Mouse (Mus musculus) intestine, postnatal 0 days (tissue): ENCODE data around the gene Ccdc162. TPM values are rescaled to one million over a fixed set of nuclear protein-coding genes. Genes with fewer than 3 reads are reported as not detected.

Source experiments
- ATAC-seq: fragments of 200-750 bp; cut with Nextera tagmentation; 2 replicates; pipeline ENCODE4 v1.8.0; 2017; ENCODE audit warnings: mild to moderate bottlenecking, moderate TSS enrichment, moderate library complexity
- H3K27ac ChIP-seq: fragments of 300-500 bp; sonication (generic); 2 replicates; pipeline ENCODE4 v1.5.1; 2014; ENCODE audit warnings: mild to moderate bottlenecking, low read depth, low read length, moderate library complexity
- H3K27me3 ChIP-seq: fragments of 300-500 bp; sonication (generic); replicated peaks from 2 replicates; pipeline ENCODE4 v1.6.1; 2014; ENCODE audit warnings: low read length, mixed read lengths; ENCODE audit not compliant: control insufficient read depth, insufficient read depth
- H3K36me3 ChIP-seq: fragments of 300-500 bp; sonication (generic); 2 replicates; pipeline ENCODE4 v1.6.1; 2014; ENCODE audit warnings: mild to moderate bottlenecking, moderate library complexity; ENCODE audit not compliant: control insufficient read depth, insufficient read depth
- H3K4me1 ChIP-seq: fragments of 300-500 bp; sonication (generic); replicated peaks from 2 replicates; pipeline ENCODE4 v1.6.1; 2014; ENCODE audit warnings: antibody characterized with exemption, low read length, mixed read lengths; ENCODE audit not compliant: control insufficient read depth, insufficient read depth
- H3K4me2 ChIP-seq: fragments of 300-500 bp; sonication (generic); replicated peaks from 2 replicates; pipeline ENCODE4 v1.6.1; 2014; ENCODE audit warnings: low read depth, mild to moderate bottlenecking, moderate library complexity
- H3K4me3 ChIP-seq: fragments of 300-500 bp; sonication (generic); 2 replicates; pipeline ENCODE4 v1.5.1; 2014; ENCODE audit warnings: low read depth, low read length
- H3K9ac ChIP-seq: fragments of 300-500 bp; sonication (generic); 2 replicates; pipeline ENCODE4 v1.6.1; 2014; ENCODE audit warnings: mild to moderate bottlenecking, low read depth, low read length
- H3K9me3 ChIP-seq: fragments of 300-500 bp; sonication (generic); 2 replicates; pipeline ENCODE4 v1.6.1; 2016; ENCODE audit warnings: mixed run types; ENCODE audit not compliant: control insufficient read depth
- CTCF ChIP-seq: sonication (generic); IDR thresholded peaks from 2 replicates; pipeline ENCODE4 v1.5.1; 2016; ENCODE audit warnings: low read depth, mild to moderate bottlenecking, control low read depth, antibody characterized with exemption, moderate library complexity
- WGBS: fragments of 180-500 bp; shearing (Covaris S2); extraction: QIAGEN DNeasy Blood & Tissue Kit; methylation state at CpG from one replicate; pipeline ENCODE4 v1.1.7; 2014; 5-methylcytosine and 5-hydroxymethylcytosine counted together
- polyA plus RNA-seq: library from polyadenylated mRNA; unstranded; fragments of >200 nt; fragmentation: Nextera tagmentation; extraction: Ambion mirVana; gene quantifications from 2 replicates; pipeline ENCODE4 v1.2.1, GENCODE M21; 2015

Ccdc162 gene
- polyA plus RNA-seq, 1 experiment from 2014 or later = 8.3 TPM

GRCm38 (mm10) chr10:41632062-41632461 is 84.4 kb downstream of the Ccdc162 start:
- no peak overlapping the region for H3K9ac ChIP-seq
- TF ChIP-seq CTCF = peak; percentile 41
- H3K4me3 ChIP-seq = no peak overlapping the region
- no peak overlapping the region for H3K27ac ChIP-seq
- WGBS = 97% methylated on average over 1 of the region's 1 CpGs
- H3K36me3 ChIP-seq = no peaks in the 10 kb centered on the region
- H3K4me2 ChIP-seq = no peak overlapping the region
- no peaks in the 10 kb centered on the region for H3K9me3 ChIP-seq
- no peaks in the 10 kb centered on the region for H3K4me1 ChIP-seq
- H3K27me3 ChIP-seq = no peaks in the 10 kb centered on the region
- ATAC-seq = no peak

- no peak for ATAC-seq
- H3K4me3 ChIP-seq = no peak overlapping the region
- 81% methylated on average over 3 of the region's 3 CpGs for WGBS
- H3K4me2 ChIP-seq = no peak overlapping the region
- H3K27me3 ChIP-seq = no peaks in the 10 kb centered on the region
- no peaks in the 10 kb centered on the region for H3K4me1 ChIP-seq
- H3K9ac ChIP-seq = no peak overlapping the region
- no peak for TF ChIP-seq CTCF
- no peak overlapping the region for H3K27ac ChIP-seq
- no peaks in the 10 kb centered on the region for H3K36me3 ChIP-seq
- H3K9me3 ChIP-seq = no peaks in the 10 kb centered on the region
These were observed 89.4 kb downstream of the Ccdc162 start for GRCm38 (mm10) chr10:41626996-41627395.

GRCm38 (mm10) chr10:41619988-41620387 is 96.4 kb downstream of the Ccdc162 start:
- Histone ChIP-seq H3K4me3 (no peak overlapping the region), H3K9me3 (no peaks in the 10 kb centered on the region), H3K36me3 (no peaks in the 10 kb centered on the region), H3K27ac (no peak overlapping the region), H3K4me1 (no peaks in the 10 kb centered on the region), H3K27me3 (no peaks in the 10 kb centered on the region), H3K4me2 (no peak overlapping the region), H3K9ac (no peak overlapping the region)
- no peak for TF ChIP-seq CTCF
- no peak for ATAC-seq
- WGBS = 89% methylated on average over 2 of the region's 2 CpGs

GRCm38 (mm10) chr10:41615487-41615886 is 100.9 kb downstream of the Ccdc162 start:
- WGBS = 90% methylated on average over 4 of the region's 4 CpGs
- Histone ChIP-seq H3K4me2 (no peak overlapping the region), H3K4me1 (no peaks in the 10 kb centered on the region), H3K4me3 (no peak overlapping the region), H3K27me3 (no peaks in the 10 kb centered on the region), H3K36me3 (no peaks in the 10 kb centered on the region), H3K9ac (no peak overlapping the region), H3K9me3 (no peaks in the 10 kb centered on the region), H3K27ac (no peak overlapping the region)
- no peak for ATAC-seq
- no peak for TF ChIP-seq CTCF

GRCm38 (mm10) chr10:41611941-41612340 is 104.5 kb downstream of the Ccdc162 start:
- ATAC-seq = no peak
- Histone ChIP-seq H3K27ac (no peak overlapping the region), H3K4me1 (no peaks in the 10 kb centered on the region), H3K9me3 (no peaks in the 10 kb centered on the region), H3K27me3 (no peaks in the 10 kb centered on the region), H3K4me3 (no peak overlapping the region), H3K9ac (no peak overlapping the region), H3K36me3 (no peaks in the 10 kb centered on the region), H3K4me2 (no peak overlapping the region)
- WGBS = 40% methylated on average over 5 of the region's 5 CpGs
- TF ChIP-seq CTCF = no peak

- WGBS = 37% methylated on average over 1 of the region's 1 CpGs
- no peaks in the 10 kb centered on the region for H3K27me3 ChIP-seq
- no peaks in the 10 kb centered on the region for H3K9me3 ChIP-seq
- no peak overlapping the region for H3K9ac ChIP-seq
- H3K27ac ChIP-seq = no peak overlapping the region
- no peak for TF ChIP-seq CTCF
- H3K4me1 ChIP-seq = no peaks in the 10 kb centered on the region
- no peaks in the 10 kb centered on the region for H3K36me3 ChIP-seq
- ATAC-seq = peak; percentile 86
- H3K4me3 ChIP-seq = no peak overlapping the region
- H3K4me2 ChIP-seq = no peak overlapping the region
These were observed 107.0 kb downstream of the Ccdc162 start for GRCm38 (mm10) chr10:41609475-41609874.

GRCm38 (mm10) chr10:41608485-41608884 is 107.9 kb downstream of the Ccdc162 start:
- 72% methylated on average over 3 of the region's 3 CpGs for WGBS
- H3K9me3 ChIP-seq = no peaks in the 10 kb centered on the region
- no peak overlapping the region for H3K9ac ChIP-seq
- H3K36me3 ChIP-seq = no peaks in the 10 kb centered on the region
- no peak overlapping the region for H3K27ac ChIP-seq
- TF ChIP-seq CTCF = no peak
- H3K4me1 ChIP-seq = no peaks in the 10 kb centered on the region
- ATAC-seq = no peak
- no peak overlapping the region for H3K4me2 ChIP-seq
- H3K27me3 ChIP-seq = no peaks in the 10 kb centered on the region
- H3K4me3 ChIP-seq = no peak overlapping the region
